Mouse (Mus musculus) kidney, adult 2 months (tissue): ENCODE data around the gene Cacna1d.

Source experiments
- CTCF ChIP-seq: fragments of 200-500 bp; conservative IDR thresholded peaks from 2 replicates; pipeline ENCODE4 v1.5.1; 2011; ENCODE audit warnings: low read depth, mild to moderate bottlenecking, control low read depth, low read length, moderate library complexity, mixed read lengths; ENCODE audit not compliant: insufficient read depth, insufficient read length
- POLR2A ChIP-seq: fragments of 200-500 bp; IDR thresholded peaks from one replicate; pipeline ENCODE4 v1.6.1; 2011; ENCODE audit warnings: low read depth, low read length, control low read depth

- no peak for TF ChIP-seq CTCF
- no peak for TF ChIP-seq POLR2A
Measured at GRCm38 (mm10) chr14:30079729-30080128, 411.5 kb downstream of the Cacna1d start.
